Mouse (Mus musculus): Measurements from ENCODE around the gene Tm4sf4. TPM values are rescaled to one million over a fixed set of nuclear protein-coding genes. Genes with fewer than 3 reads are reported as not detected.

Tm4sf4 gene
- polyA plus RNA-seq, 2 experiments: 16.1 to 38.1 TPM

DNA sequence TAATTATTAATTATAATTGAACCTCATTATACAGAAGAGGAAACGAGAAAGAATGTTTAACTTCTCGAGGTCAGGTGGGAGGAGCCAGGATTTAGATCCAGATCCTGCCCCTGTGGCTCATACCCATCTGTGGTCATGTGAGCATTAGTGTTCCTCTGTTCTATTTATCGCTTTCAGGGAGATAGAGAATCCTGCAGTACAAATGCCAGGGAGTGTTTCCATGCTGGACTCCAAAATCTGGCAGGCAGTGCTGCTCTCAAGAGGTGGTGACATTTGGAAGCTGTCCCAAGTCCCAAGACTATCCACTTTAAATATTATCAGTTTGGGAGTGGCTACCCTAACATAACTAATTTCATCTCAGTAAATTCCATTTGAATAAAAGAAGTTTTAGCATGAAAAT is 6.6 kb downstream of the Tm4sf4 start:
- TF ChIP-seq EP300 (IDR thresholded peaks at IDR 0.05; ENCODE audit: low read depth): no peak
- no peak for TF ChIP-seq CTCF (IDR thresholded peaks at IDR 0.05; ENCODE audit: low read depth)
- H3K36me3 ChIP-seq (replicated peaks; ENCODE audit: control insufficient read depth, insufficient read depth, low read depth): no peaks in the 10 kb centered on the region
- no peak overlapping the region for H3K9ac ChIP-seq (replicated peaks)
- H3K27ac ChIP-seq: no peak overlapping the region
- H3K27me3 ChIP-seq (ENCODE audit: control insufficient read depth, insufficient read depth, low read length): no peaks in the 10 kb centered on the region
- 37% methylated on average over 3 of the region's 3 CpGs for WGBS (ENCODE audit: insufficient replicate concordance)
- ATAC-seq (ENCODE audit: insufficient read depth) (no peak), DNase-seq (ENCODE audit: low read depth in 3 of 3, low spot score in 3 of 3) (no peak)
- no peaks in the 10 kb centered on the region for H3K9me3 ChIP-seq (ENCODE audit: control insufficient read depth, low read length)
- H3K4me3 ChIP-seq (ENCODE audit: insufficient read depth in 1 of 2, low read depth in 2 of 2, low read length in 2 of 2): no peak overlapping the region
- no peak overlapping the region for H3K4me2 ChIP-seq (ENCODE audit: low read depth)
- H3K4me1 ChIP-seq (replicated peaks; ENCODE audit: control insufficient read depth in 2 of 2, insufficient read depth in 2 of 2, low read length in 1 of 2): peaks cover 0 to 2% of the 10 kb centered on the region in 2 experiments; a peak in 2 of 4 replicates

DNA sequence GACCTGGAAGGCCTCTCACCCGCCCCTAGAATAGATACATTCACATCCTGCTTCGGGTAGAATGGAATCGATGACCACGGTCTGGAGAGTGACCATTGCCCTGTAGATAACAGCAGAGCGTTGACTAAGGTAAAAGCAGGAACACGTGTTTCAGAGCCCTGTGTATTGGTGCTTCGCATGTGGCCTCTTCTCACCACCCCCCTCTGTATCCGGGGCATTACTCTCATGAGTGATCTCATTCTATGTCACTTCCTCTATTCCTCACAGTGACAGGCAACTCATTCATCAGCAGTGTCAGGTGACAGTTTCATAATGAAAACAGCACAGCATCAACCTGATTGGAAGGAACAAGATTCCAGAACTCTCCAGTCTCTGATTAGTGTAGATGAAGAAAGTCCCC is 10.2 kb downstream of the Tm4sf4 start:
- no peak overlapping the region for H3K4me3 ChIP-seq (ENCODE audit: insufficient read depth in 1 of 2, low read depth in 2 of 2, low read length in 2 of 2)
- H3K9me3 ChIP-seq (ENCODE audit: control insufficient read depth, low read length): no peaks in the 10 kb centered on the region
- peaks cover 0 to 2% of the 10 kb centered on the region in 2 experiments; a peak in 1 of 4 replicates for H3K4me1 ChIP-seq (replicated peaks; ENCODE audit: control insufficient read depth in 2 of 2, insufficient read depth in 2 of 2, low read length in 1 of 2)
- H3K36me3 ChIP-seq (replicated peaks; ENCODE audit: control insufficient read depth, insufficient read depth, low read depth): no peaks in the 10 kb centered on the region
- DNase-seq (ENCODE audit: low read depth in 3 of 3, low spot score in 3 of 3) (no peak), ATAC-seq (ENCODE audit: insufficient read depth) (peak; percentile 67; the same call in 1 of the 2 replicates)
- no peak overlapping the region for H3K9ac ChIP-seq (replicated peaks)
- H3K27ac ChIP-seq: no peak overlapping the region
- no peaks in the 10 kb centered on the region for H3K27me3 ChIP-seq (ENCODE audit: control insufficient read depth, insufficient read depth, low read length)
- WGBS (ENCODE audit: insufficient replicate concordance): 30% methylated on average over 8 of the region's 8 CpGs
- TF ChIP-seq CTCF (IDR thresholded peaks at IDR 0.05; ENCODE audit: low read depth): no peak
- no peak overlapping the region for H3K4me2 ChIP-seq (ENCODE audit: low read depth)

DNA sequence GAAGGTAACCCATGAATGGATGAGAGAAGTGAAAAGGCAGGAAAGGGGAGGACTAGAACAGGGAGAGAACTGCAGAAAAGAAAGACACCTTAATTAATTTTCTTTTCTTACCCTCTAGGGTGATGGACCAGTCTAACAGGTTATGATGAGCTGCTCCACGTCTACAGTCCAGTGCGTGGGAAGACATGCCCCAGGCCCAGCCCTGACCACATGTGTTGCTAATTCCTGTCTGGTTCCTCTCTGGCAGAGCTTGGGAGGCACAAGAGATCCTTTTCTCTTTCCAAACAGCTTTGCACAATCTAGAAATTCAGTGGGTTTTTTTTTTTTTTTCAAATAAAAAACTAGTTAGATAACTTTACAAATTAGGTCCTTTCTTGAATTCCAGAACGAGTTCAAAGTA is 15.8 kb downstream of the Tm4sf4 start:
- H3K4me2 ChIP-seq (ENCODE audit: low read depth): no peak overlapping the region
- no peaks in the 10 kb centered on the region for H3K4me1 ChIP-seq (replicated peaks; ENCODE audit: control insufficient read depth in 2 of 2, insufficient read depth in 2 of 2, low read length in 1 of 2)
- H3K27me3 ChIP-seq (ENCODE audit: control insufficient read depth, insufficient read depth, low read length): no peaks in the 10 kb centered on the region
- DNase-seq (ENCODE audit: low read depth in 3 of 3, low spot score in 3 of 3) (no peak), ATAC-seq (ENCODE audit: insufficient read depth) (no peak)
- TF ChIP-seq CTCF (IDR thresholded peaks at IDR 0.05; ENCODE audit: low read depth) (no peak), EP300 (IDR thresholded peaks at IDR 0.05; ENCODE audit: low read depth) (no peak)
- H3K4me3 ChIP-seq (ENCODE audit: insufficient read depth in 1 of 2, low read depth in 2 of 2, low read length in 2 of 2): no peak overlapping the region
- WGBS (ENCODE audit: insufficient replicate concordance): 54% methylated on average over 3 of the region's 3 CpGs
- no peaks in the 10 kb centered on the region for H3K36me3 ChIP-seq (replicated peaks; ENCODE audit: control insufficient read depth, insufficient read depth, low read depth)
- no peaks in the 10 kb centered on the region for H3K9me3 ChIP-seq (ENCODE audit: control insufficient read depth, low read length)
- no peak overlapping the region for H3K27ac ChIP-seq
- no peak overlapping the region for H3K9ac ChIP-seq (replicated peaks)

DNA sequence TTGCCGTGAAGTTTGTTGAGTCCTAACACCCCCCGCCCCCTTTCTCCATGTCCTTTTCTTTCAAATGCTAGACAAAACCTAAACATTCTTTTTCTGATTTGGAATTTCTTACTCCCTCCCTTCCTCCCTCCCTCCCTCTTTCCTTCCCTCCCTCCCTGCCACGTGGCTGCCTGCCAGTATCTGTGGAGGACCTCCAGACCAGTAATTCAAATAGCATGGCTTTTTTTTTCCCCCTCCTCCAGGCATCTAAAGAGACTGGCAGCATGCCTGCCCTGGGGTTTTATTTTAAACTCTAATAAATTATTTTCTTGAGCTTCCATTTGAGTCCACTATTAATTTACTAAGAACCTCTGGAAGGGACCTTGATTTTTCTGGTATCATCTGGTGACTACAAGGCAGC is 20.6 kb downstream of the Tm4sf4 start:
- H3K4me1 ChIP-seq (replicated peaks; ENCODE audit: control insufficient read depth in 2 of 2, insufficient read depth in 2 of 2, low read length in 1 of 2): no peaks in the 10 kb centered on the region
- no peaks in the 10 kb centered on the region for H3K27me3 ChIP-seq (ENCODE audit: control insufficient read depth, insufficient read depth, low read length)
- TF ChIP-seq CTCF (IDR thresholded peaks at IDR 0.05; ENCODE audit: low read depth) (no peak), EP300 (IDR thresholded peaks at IDR 0.05; ENCODE audit: low read depth) (no peak)
- H3K27ac ChIP-seq: no peak overlapping the region
- H3K9ac ChIP-seq (replicated peaks): no peak overlapping the region
- no peak overlapping the region for H3K4me2 ChIP-seq (ENCODE audit: low read depth)
- whole genome bisulfite sequencing (ENCODE audit: insufficient replicate concordance): 44% methylated on average over 3 of the region's 3 CpGs
- ATAC-seq (ENCODE audit: insufficient read depth) (no peak), DNase-seq (ENCODE audit: low read depth in 3 of 3, low spot score in 3 of 3) (no peak)
- H3K4me3 ChIP-seq (ENCODE audit: insufficient read depth in 1 of 2, low read depth in 2 of 2, low read length in 2 of 2): no peak overlapping the region
- no peaks in the 10 kb centered on the region for H3K36me3 ChIP-seq (replicated peaks; ENCODE audit: control insufficient read depth, insufficient read depth, low read depth)
- no peaks in the 10 kb centered on the region for H3K9me3 ChIP-seq (ENCODE audit: control insufficient read depth, low read length)

DNA sequence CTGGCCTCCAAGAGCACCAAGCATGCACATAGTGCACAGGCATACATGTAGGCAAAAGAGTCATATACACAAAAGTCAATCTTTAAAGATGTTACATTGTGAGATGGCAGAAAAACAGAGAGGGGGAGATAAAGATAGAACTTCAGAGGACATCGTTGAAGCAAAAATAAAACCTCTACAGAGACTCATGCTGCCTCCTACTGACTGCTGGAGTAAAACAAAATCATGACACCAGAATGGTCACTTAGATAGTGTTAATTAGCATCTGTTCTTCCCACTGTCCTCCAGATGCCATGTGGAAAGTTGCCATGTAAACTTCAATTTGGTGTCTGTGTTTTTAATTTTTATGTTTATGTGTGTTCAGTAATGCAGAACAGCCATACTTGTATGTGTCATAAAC is 22.8 kb downstream of the Tm4sf4 start:
- DNase-seq (ENCODE audit: low read depth in 3 of 3, low spot score in 3 of 3): no peak
- Histone ChIP-seq H3K9ac (replicated peaks) (no peak overlapping the region), H3K27ac (no peak overlapping the region), H3K4me2 (ENCODE audit: low read depth) (no peak overlapping the region), H3K27me3 (ENCODE audit: control insufficient read depth, insufficient read depth, low read length) (no peaks in the 10 kb centered on the region), H3K4me1 (replicated peaks; ENCODE audit: control insufficient read depth in 2 of 2, insufficient read depth in 2 of 2, low read length in 1 of 2) (no peaks in the 10 kb centered on the region), H3K4me3 (ENCODE audit: insufficient read depth in 1 of 2, low read depth in 2 of 2, low read length in 2 of 2) (no peak overlapping the region), H3K9me3 (ENCODE audit: control insufficient read depth, low read length) (no peaks in the 10 kb centered on the region), H3K36me3 (replicated peaks; ENCODE audit: control insufficient read depth, insufficient read depth, low read depth) (no peaks in the 10 kb centered on the region)
- WGBS (ENCODE audit: insufficient replicate concordance): 37% methylated on average over 1 of the region's 1 CpGs
- ATAC-seq (ENCODE audit: insufficient read depth): no peak
- TF ChIP-seq CTCF (IDR thresholded peaks at IDR 0.05; ENCODE audit: low read depth) (0 out of 2 replicates have a peak, but pooled peaks have one; percentile 5), EP300 (IDR thresholded peaks at IDR 0.05; ENCODE audit: low read depth) (no peak)
